Mouse (Mus musculus): Measurements from ENCODE around the gene Trappc3l. TPM values are rescaled to one million over a fixed set of nuclear protein-coding genes. Genes with fewer than 3 reads are reported as not detected.
A peak's percentile ranks its signal among the peaks of the same experiment; 100 is the strongest.

Gene Trappc3l
- polyA plus RNA-seq, 2 experiments from 2014 or later: not detected

DNA sequence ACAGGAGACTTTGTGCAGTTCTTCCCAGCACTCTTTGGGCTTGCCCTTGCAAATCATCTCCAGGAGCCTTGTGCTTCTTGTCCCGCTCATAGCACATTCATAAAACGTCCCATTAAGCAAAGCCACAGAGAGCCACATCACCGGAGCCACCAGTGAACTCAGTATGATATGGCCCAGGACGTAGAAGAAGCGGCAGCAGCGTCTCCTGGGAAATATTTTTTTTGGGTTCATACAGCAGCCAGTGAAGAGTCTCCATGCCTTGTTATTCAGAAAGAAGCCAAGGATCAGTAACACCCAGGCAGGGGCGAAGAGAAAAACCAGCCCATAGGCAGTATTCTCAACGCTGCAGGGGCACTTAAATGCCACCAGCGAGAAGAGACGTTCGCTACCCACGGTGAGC is 58.6 kb downstream of the Trappc3l start:
- ATAC-seq: no peak

DNA sequence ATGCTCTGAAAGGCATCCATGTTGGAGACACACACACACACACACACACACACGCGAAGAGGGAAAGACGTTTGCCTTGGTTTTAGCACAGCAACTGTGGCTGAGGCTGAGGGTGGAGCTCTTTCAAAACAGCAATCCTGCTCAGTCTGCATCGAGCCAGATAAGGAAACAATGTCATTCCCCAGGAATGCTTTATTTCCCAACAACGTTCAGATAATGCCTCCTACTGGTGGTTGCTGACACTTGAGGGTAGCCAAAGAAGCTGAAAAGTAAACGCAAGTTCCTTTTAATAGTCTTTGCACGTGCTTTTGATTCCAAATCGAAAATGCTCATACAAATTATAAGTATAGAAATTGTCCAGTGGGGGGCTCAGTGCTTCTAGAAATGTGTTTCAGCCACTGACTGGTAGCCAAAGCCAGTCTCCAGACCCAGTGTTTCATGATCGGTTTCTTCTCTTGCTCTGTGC is 59.1 kb downstream of the Trappc3l start, which contains the start of gene Calhm5:
TSS of gene Calhm5 (minus strand) at position 102 of the 466 bp plus-strand sequence.
- ATAC-seq: peak; percentile 46

DNA sequence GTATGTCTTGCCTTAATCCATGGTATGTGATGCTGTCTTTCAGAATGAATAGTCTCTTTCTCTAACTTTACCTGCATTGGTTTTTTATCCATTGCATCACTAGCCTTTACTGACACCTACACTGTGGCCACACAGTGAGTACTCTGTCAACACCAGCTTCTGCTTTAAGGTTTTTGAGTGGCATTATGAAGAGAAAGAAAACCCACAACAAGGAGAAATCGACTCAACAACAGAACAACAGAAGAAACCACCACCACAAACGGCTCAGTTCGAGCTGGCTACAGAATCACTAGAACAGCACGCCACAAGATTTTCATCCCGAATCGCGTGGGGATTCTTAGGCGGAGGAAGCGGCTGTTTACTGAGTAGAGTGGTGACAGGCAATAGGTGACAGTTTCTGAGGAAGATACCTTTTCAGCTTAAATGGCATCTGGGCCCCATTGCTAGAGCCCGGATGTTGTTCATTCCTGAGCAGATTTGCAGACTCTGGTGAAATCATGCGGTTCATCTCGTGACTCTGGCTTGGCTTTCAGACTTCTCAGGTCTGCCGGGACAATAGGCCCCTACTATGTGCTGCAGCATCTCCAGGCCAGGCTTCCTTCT is 73.6 kb downstream of the Trappc3l start:
- peak; percentile 79 for ATAC-seq

DNA sequence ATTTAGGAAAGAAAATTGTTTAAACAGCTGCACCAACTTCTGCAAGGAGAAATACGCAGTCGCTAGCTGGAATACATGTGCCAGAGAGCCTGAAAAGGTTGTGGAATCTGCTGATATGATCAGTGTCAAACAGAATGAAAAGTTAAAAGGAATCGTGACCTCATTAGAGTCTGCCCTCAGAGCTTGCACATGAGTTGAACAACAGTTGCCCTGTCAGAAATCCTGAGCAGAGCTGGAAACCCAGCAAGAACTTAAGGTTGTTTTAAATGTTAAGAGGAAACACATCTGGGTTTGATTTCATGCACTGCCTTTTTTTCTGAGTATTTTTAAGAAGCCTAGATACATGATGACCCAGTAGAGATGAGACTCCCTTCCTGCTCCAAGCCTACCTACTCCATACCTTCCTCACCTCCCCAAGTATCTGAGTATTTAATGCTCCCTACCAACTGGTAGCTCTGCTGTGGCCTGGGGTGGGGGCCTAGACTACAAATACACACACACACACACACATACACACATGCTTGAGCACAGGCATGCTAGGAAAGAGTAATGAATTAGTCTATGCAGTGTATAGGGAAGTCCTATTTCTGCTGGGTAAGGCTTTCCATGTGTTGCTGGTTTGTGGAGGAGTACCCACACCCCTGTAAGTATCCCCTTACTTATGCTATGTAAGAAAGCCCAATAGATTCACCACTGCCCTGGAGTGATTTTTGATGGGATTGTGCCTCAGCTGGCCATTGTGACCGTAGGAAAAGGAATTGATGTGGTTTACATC is 74.8 kb downstream of the Trappc3l start:
- no peak for ATAC-seq

DNA sequence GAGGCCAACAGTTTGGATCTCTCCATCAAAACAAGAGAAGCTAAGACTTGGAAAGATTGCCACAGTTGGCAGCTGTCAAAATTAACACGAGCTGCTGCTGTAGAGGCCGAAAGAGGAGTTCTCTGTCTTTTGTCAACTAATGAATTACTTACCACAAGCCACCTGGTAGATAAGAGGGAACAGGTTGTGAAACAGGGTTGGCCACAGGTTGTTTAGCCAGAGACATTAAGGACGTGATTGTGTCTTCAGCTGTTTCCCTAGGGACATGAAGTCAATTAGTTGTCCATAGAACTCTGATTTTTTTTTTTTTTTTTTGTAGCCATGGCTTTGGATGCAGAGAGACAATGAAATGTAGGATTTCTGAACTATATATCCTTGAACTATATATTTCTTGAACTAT is 79.7 kb downstream of the Trappc3l start:
- ATAC-seq: no peak

DNA sequence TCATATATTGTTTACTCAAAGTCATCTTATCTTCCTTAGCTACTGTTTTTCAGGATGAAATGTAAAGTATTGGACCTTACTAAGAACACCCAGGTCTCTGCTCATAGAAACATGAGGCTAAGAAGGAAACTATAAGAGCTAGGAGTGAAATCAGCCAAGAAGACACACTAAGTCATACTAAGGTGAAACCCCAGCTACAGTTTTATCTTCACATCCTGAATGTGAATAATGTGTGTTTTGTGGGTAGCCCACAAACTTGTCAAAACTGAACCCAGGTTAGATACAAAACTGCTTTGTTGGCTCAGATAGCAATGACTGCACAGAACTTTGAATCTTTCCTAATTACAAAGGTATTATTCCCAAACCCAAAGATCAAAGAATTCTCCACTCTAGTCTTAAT is 80.4 kb downstream of the Trappc3l start:
- peak; percentile 86 for ATAC-seq

DNA sequence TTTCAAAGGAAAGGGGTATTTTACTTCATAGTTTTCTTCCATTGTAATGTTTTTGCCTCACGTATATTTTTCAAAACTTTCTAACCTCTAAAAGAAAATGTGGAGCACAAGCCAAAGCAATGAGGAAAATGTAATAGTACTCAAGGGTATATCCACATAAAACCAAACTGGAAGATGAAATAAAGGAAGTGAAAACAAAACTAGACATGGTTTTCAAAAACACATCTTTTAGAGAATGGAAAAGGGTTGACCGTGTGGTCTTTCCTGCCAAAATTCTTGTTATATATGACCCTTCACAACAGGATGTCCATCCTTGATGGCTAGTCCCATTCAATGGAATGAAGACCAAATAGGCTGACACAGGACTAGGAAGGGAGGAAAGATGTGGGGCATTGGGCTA is 81.0 kb downstream of the Trappc3l start:
- ATAC-seq: no peak

DNA sequence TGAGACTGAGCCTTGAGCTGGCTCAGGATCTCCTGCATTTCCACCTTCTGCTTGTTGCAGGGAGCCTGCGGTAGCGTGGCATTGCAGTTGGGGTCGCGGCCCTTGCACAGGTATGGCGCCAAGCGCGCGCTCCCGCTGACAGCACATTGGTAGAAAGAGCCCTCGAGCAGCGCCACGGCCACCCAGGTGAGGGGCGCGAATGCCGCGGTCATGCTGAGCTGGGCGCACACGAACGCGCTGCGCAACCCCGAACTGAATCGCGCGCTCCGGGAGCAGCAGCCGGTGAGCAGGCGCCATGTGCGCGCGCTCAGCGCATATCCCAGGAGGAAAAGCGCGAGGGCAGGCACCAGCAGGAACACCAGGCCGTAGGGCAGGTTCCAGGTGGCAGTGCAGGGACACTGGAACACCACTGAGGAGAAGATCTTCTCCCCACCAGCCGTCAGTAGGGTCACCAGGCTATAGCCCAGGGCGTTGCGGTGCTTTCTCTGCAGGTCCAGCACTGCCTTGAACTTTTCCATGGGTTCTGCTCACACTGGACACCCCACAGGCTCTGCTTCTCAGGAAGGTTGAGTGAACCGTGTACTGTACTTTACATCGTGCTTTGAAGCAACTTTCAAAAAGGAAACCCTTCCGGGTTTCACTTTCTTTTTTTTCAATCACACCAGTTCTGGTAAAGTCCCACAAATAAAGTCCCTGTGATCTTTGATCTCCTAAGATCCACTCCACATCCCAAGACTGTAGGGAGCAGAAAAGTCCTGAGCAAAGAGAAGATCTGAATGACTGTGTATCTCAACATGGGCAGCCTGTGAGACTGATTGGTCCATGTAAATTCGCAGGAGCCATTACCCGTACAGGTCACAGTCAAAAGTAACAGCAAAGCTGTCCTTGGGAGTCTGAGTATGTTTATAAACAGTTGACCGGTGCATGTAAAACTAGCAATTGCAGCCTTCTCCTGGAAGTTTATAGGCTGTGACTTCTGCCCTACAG is 90.3 kb downstream of the Trappc3l start, which contains the start of gene Calhm6:
TSS of gene Calhm6 (minus strand) at position 593 of the 987 bp plus-strand sequence.
- ATAC-seq: peak; percentile 76

DNA sequence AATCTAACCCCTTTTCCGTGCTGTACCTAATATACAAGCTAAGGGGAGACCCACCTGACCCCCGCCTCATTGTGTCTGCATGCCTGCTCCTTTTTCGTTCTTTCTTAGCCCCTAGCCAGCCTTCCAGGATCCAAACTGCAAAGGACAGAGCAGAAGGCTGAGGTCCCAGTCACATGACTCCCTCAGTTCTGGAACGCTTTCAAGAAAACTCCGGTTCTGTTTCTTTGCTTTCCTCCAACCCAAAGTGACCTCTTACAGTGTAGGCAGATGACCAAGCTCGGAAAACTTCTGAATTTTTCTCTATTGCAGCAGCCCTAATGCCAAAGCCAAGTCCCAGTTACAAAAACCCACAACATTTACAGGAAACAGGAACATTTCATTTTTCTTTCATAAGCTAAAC is 91.0 kb downstream of the Trappc3l start:
- ATAC-seq: no peak

DNA sequence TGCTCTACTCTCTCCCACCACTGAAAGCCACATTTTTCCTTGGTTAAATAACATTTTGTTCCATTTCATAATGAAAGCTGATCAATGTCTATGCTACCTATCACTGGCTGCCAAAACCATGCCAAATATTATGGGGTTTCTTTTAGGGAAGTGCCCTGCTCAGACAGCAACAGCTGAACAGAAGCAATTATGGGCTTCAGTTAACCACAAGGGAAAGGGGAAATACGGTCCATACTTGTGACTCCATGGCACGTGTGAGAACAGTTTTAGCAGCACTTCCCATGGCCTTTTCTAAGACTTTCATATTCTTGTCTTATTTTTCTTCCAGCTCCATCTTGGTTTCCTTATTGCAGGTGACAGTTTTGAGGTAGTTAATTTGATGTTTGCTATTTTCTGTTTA is 94.0 kb downstream of the Trappc3l start:
- no peak for ATAC-seq

DNA sequence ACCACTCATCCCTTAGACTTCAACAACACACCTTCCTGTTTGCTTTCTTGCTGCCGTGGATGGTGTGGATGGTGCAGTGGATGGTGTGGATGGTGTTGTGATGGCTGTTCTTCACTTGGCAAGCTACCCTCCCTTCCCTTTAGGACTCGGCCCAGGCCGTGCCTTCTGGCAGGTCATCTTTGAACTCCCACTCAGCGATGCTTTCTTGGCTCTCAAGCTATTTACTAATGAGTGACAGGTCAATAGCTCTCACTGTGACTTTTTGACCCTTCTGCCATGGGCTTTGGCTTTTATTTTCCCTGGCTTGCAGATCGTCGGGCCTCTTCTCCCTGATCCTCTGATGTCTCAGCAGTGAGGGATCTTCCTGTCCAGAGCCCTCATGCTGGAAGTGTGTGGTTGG is 99.0 kb downstream of the Trappc3l start:
- ATAC-seq: no peak

DNA sequence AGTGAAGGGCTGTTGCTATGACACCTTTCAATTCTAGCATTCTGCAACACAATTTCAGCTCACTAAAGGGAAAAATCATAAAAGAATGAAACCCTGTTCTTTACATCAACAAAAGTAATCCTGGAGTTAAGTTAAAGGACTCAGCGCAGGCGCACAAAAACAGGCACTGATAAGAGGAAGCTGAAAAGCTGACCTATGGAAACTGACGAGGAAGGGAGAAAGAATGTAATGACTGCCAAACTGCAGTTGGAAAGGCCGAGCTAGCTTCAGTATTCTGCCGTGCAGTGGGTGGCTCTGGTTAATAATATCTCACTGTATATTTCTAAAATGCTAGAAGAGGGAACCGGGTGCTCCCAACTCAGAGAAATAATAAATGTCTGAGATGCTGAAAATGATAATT is 100.6 kb downstream of the Trappc3l start:
- ATAC-seq: no peak

DNA sequence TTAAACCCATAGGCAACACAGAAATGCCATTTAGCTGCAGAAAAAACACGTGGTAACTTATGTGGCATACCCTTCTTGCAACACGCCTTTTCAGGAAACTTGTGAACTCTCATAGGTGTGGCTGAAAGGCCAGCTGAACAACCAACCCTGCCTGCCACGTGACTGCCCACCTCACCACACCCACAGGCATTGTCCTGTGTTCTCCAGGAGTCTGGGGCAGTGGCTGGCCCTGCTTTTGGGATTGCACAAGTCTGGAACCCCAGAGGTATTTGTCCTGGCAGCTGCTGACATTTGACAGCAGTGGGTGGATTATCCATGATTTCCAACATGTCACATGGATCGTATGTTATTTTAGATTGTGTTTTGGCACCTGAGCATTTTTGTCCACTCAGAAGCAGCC is 102.4 kb downstream of the Trappc3l start:
- no peak for ATAC-seq

DNA sequence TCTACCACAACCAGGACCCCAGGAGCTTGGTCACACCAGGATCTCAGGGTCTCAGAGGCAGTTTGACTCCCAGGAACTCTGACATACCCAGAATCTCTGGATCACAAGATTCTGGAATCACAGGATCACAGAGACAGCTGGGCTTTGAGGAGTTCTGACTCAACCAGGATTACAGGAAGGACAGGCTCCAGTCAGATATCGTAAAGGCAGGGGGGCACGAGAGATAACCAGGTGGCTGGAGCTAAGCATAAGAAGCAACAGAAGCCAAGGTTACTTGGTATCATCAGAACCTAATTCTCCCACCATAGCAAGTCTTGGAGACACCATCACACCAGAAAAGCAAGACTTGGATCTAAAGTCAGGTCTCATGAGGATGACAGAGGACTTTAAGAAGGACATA is 104.3 kb downstream of the Trappc3l start:
- ATAC-seq: no peak

DNA sequence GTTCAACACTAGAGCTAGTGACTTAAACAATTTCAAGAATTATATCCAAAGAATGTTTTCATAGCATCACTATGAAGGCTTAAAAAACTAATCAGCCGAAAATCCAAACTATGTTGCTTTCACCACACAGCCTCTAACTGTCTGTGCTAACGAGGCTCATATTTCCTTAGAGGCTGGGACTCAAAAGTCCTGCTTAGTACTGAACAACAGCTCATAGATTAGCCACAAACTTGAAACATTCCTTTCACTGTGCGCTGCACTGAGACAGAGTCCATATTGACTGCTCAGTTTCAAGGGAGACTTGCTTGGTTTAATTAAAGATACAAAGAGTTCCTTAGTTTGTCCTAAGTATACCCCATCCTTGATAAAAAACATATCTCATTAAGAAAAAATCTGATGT is 112.4 kb downstream of the Trappc3l start:
- ATAC-seq: no peak

DNA sequence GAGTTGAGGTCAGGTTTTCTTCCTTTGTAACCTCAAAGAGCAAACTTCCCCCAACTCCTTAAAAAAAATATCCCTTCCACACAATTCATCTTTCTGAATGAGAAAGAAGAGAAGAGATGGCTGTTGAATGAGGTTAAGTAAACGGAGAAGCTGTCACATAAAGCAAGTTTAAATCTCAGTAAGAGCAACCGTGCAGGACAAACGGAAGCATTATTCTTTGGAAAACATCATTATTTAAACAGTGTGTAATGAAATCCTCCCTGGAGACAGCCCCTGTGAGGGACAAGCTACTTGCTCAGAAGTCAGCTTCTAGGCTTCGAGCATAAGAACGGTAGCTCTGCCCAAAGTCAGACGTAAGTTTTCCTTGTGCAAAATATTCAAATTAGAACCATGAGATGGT is 113.1 kb downstream of the Trappc3l start:
- no peak for ATAC-seq

DNA sequence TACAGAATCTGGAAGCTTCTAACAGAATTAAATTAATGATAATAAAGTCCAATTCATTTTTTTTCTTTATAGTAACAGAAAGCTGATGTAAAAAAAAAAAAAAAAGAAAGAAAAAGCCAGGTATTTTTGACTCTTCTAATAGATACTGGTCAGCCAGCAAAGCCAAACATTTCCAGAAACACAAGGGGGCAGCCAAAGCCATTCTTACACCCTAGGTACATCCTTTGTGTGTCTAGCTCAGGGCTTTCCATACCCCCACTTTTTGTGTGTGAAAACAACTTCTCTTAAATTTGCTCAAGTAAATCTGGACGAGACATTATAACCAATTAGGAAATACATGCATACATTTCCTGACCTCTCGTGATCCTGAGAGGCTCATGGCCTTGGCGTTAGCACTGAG is 114.4 kb downstream of the Trappc3l start:
- ATAC-seq: peak; percentile 61

DNA sequence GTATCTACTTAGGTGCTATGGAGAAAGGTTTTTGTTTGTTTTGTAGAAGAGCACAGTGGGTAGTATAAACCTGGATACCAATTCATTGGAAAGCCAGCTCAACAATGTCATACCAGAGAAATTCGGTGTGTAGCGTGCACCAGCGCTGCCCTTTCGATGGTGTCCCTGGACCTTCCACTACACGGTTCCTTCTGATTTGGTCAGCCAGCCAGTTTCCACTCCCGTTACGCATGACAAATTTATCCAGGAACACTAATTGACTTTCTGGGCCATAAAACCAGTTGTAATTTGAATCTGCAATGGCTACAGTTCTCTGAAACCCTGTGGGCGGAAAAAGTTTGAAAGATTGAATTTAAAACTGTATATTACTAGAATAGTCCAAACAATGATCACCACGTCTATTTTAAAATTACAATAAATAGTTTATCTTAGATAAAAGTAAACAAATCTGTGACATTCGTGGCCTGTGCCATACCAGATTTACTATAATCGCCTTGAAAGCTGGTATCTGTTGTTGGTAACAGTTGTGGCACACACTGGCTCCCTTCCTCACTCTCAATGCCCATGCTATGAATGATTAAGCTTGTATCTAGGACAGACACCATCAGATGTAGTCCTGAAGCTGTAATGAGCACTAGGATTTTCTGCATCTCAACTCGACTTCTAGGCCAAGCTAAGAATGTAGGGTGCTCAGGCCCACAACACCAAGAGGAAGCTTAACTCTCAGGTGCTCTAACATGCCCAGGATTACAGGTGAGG is 118.6 kb downstream of the Trappc3l start:
- ATAC-seq: no peak

Measured in activated CD4-positive, CD25-positive, alpha-beta regulatory T cell, adult 4 months (primary cell).